In genomic region chr19:14596941-14597916, GRCm38 (mm10) we compare ENCODE assay signal across 8 mouse cellular contexts. TPM values are rescaled to one million over a fixed set of nuclear protein-coding genes. Genes with fewer than 3 reads are reported as not detected.
DNase-seq lines count a peak whose midpoint lies in the region; ATAC-seq lines count a peak whose summit lies in the region.

No protein-coding gene starts in this region.

- WGBS in embryonic facial prominence, embryonic 12.5 days = under 1% methylated on average over 118 of the region's 120 CpGs
- WGBS in heart, embryonic 12.5 days = under 1% methylated on average over 115 of the region's 120 CpGs
- under 1% methylated on average over 112 of the region's 120 CpGs for WGBS in kidney, embryonic 16.5 days
- WGBS in liver, embryonic 15.5 days (ENCODE audit: insufficient replicate concordance) = under 1% methylated on average over 107 of the region's 120 CpGs
- under 1% methylated on average over 78 of the region's 120 CpGs for WGBS in neural tube, embryonic 14.5 days

- H3K4me3 ChIP-seq in embryonic facial prominence, embryonic 12.5 days = peak overlapping the region; percentile 82
- peak overlapping the region; percentile 99 for H3K4me3 ChIP-seq in heart, embryonic 12.5 days
- H3K4me3 ChIP-seq in kidney, embryonic 16.5 days (ENCODE audit: low read length) = peak overlapping the region; percentile 92
- H3K4me3 ChIP-seq in liver, embryonic 15.5 days (replicated peaks) = peak overlapping the region; percentile 92
- H3K4me3 ChIP-seq in neural tube, embryonic 14.5 days (ENCODE audit: low read depth, low read length) = peak overlapping the region; percentile 91

- H3K9me3 ChIP-seq in embryonic facial prominence, embryonic 12.5 days = no peaks in the 10 kb centered on the region
- H3K9me3 ChIP-seq in heart, embryonic 12.5 days (replicated peaks) = no peaks in the 10 kb centered on the region
- H3K9me3 ChIP-seq in kidney, embryonic 16.5 days (ENCODE audit: low read length) = no peaks in the 10 kb centered on the region
- no peaks in the 10 kb centered on the region for H3K9me3 ChIP-seq in liver, embryonic 15.5 days (replicated peaks)
- no peaks in the 10 kb centered on the region for H3K9me3 ChIP-seq in neural tube, embryonic 14.5 days (ENCODE audit: control insufficient read depth, low read length)

- H3K4me2 ChIP-seq in embryonic facial prominence, embryonic 12.5 days (replicated peaks) = peak overlapping the region; percentile 57
- H3K4me2 ChIP-seq in heart, embryonic 12.5 days = peak overlapping the region; percentile 85
- H3K4me2 ChIP-seq in kidney, embryonic 16.5 days (replicated peaks; ENCODE audit: low read depth, low read length) = peak overlapping the region; percentile 63
- peak overlapping the region; percentile 76 for H3K4me2 ChIP-seq in liver, embryonic 15.5 days
- H3K4me2 ChIP-seq in neural tube, embryonic 14.5 days (ENCODE audit: low read depth, low read length) = peak overlapping the region; percentile 58

- H3K4me1 ChIP-seq in embryonic facial prominence, embryonic 12.5 days = peaks cover 24% of the 10 kb centered on the region
- peaks cover 13% of the 10 kb centered on the region for H3K4me1 ChIP-seq in heart, embryonic 12.5 days (replicated peaks)
- peaks cover 37% of the 10 kb centered on the region for H3K4me1 ChIP-seq in kidney, embryonic 16.5 days (ENCODE audit: insufficient read depth, low read length)
- peaks cover 40% of the 10 kb centered on the region for H3K4me1 ChIP-seq in liver, embryonic 15.5 days (replicated peaks)
- peaks cover 17% of the 10 kb centered on the region for H3K4me1 ChIP-seq in neural tube, embryonic 14.5 days (ENCODE audit: control insufficient read depth, insufficient read depth, low read length)

- H3K27ac ChIP-seq in embryonic facial prominence, embryonic 12.5 days = peak overlapping the region; percentile 98
- H3K27ac ChIP-seq in heart, embryonic 12.5 days (ENCODE audit: poor library complexity, severe bottlenecking) = peak overlapping the region; percentile 98
- peak overlapping the region; percentile 95 for H3K27ac ChIP-seq in kidney, embryonic 16.5 days (ENCODE audit: low read length)
- peak overlapping the region; percentile 93 for H3K27ac ChIP-seq in liver, embryonic 15.5 days (replicated peaks)
- peak overlapping the region; percentile 93 for H3K27ac ChIP-seq in neural tube, embryonic 14.5 days (ENCODE audit: low read depth, low read length)

- ATAC-seq in embryonic facial prominence, embryonic 12.5 days (ENCODE audit: insufficient number of reproducible peaks, insufficient read depth, low FRiP score, low TSS enrichment) = no peak
- ATAC-seq in heart, embryonic 12.5 days (ENCODE audit: insufficient number of reproducible peaks, low FRiP score) = no peak
- no peak for ATAC-seq in kidney, embryonic 16.5 days (ENCODE audit: low FRiP score, low TSS enrichment)
- ATAC-seq in liver, embryonic 15.5 days (ENCODE audit: insufficient read depth) = peak; percentile 10; the same call in 1 of the 2 replicates
- ATAC-seq in neural tube, embryonic 14.5 days (ENCODE audit: low read depth) = no peak

- H3K36me3 ChIP-seq in embryonic facial prominence, embryonic 12.5 days = no peaks in the 10 kb centered on the region
- no peaks in the 10 kb centered on the region for H3K36me3 ChIP-seq in heart, embryonic 12.5 days
- no peaks in the 10 kb centered on the region; the same call in 1 of the 2 replicates for H3K36me3 ChIP-seq in kidney, embryonic 16.5 days (ENCODE audit: insufficient read depth, low read length)
- H3K36me3 ChIP-seq in liver, embryonic 15.5 days (replicated peaks) = 0 out of 2 replicates have a peak, but pooled peaks cover 16% of the 10 kb centered on the region
- no peaks in the 10 kb centered on the region for H3K36me3 ChIP-seq in neural tube, embryonic 14.5 days (ENCODE audit: control insufficient read depth, insufficient read depth, low read length)

- peak overlapping the region; percentile 96 for H3K9ac ChIP-seq in embryonic facial prominence, embryonic 12.5 days
- peak overlapping the region; percentile 98 for H3K9ac ChIP-seq in heart, embryonic 12.5 days
- H3K9ac ChIP-seq in kidney, embryonic 16.5 days (replicated peaks; ENCODE audit: low read length) = peak overlapping the region; percentile 95
- peak overlapping the region; percentile 94 for H3K9ac ChIP-seq in liver, embryonic 15.5 days
- peak overlapping the region; percentile 88 for H3K9ac ChIP-seq in neural tube, embryonic 14.5 days (replicated peaks; ENCODE audit: low read depth, low read length)

- no peaks in the 10 kb centered on the region for H3K27me3 ChIP-seq in embryonic facial prominence, embryonic 12.5 days
- H3K27me3 ChIP-seq in heart, embryonic 12.5 days (replicated peaks) = no peaks in the 10 kb centered on the region
- H3K27me3 ChIP-seq in kidney, embryonic 16.5 days (ENCODE audit: insufficient read depth, low read length) = no peaks in the 10 kb centered on the region
- H3K27me3 ChIP-seq in liver, embryonic 15.5 days = no peaks in the 10 kb centered on the region; the same call in 1 of the 2 replicates
- no peaks in the 10 kb centered on the region for H3K27me3 ChIP-seq in neural tube, embryonic 14.5 days (ENCODE audit: control insufficient read depth, insufficient read depth, low read length)

- DNase-seq in CD4-positive helper T cell, adult 2 months (ENCODE audit: low read depth, low spot score) = peak; percentile 73
- DNase-seq in adrenal gland, postnatal 14 days = peak; percentile 64
- DNase-seq in testis, postnatal 14 days (ENCODE audit: low spot score) = peak; percentile 69

RNA-seq across cellular contexts. Expression of gene Tle4, which starts 0.6 kb away (rescaled TPM):
- 13.0 and 14.2 TPM in 2 replicates for total RNA-seq in adrenal gland, postnatal 14 days (2021)
- 27.2 and 30.8 TPM in 2 replicates for polyA plus RNA-seq in embryonic facial prominence, embryonic 12.5 days (2016; fragmentation: Nextera tagmentation; extraction: Ambion mirVana)
- 10.9 and 11.9 TPM in 2 replicates for polyA plus RNA-seq in heart, embryonic 12.5 days (2016; fragmentation: Nextera tagmentation; extraction: Ambion mirVana)
- 13.4 and 14.6 TPM in 2 replicates for polyA plus RNA-seq in kidney, embryonic 16.5 days (2015; fragmentation: Nextera tagmentation; extraction: Ambion mirVana)
- polyA plus RNA-seq in liver, embryonic 15.5 days (2015; fragmentation: Nextera tagmentation; extraction: Ambion mirVana) = 4.6 TPM in 2 replicates
- polyA plus RNA-seq in neural tube, embryonic 14.5 days (2014; fragmentation: Nextera tagmentation; extraction: Ambion mirVana) = 27.0 and 28.4 TPM in 2 replicates
